Mouse (Mus musculus) MEL (cell line): ENCODE data around the gene Vcp. TPM values are rescaled to one million over a fixed set of nuclear protein-coding genes. Genes with fewer than 3 reads are reported as not detected.

Experiments used
- DNase-seq: peaks from one replicate; pipeline ENCODE4 v3.0.0; 2011; ENCODE audit warnings: low read depth, low spot score
- H3K27ac ChIP-seq: 2 replicates; pipeline ENCODE4 v1.5.1; 2012; ENCODE audit warnings: low read depth, mild to moderate bottlenecking, control low read depth, low read length, moderate library complexity; ENCODE audit not compliant: control insufficient read depth
- H3K27me3 ChIP-seq, 2 experiments: fragments of 150-350 bp in 1 of 2; sonication (generic) in 1 of 2; 2 replicates each; pipeline ENCODE4 v1.6.1; 2012; ENCODE audit warnings: low read length in 2 of 2, mild to moderate bottlenecking in 2 of 2, improper control_type of control experiment in 1 of 2, moderate library complexity in 1 of 2; ENCODE audit not compliant: insufficient read depth in 2 of 2, control insufficient read depth in 1 of 2
- H3K36me3 ChIP-seq, 2 experiments: 2 replicates each; pipeline ENCODE4 v1.6.1; 2012 to 2014; ENCODE audit warnings: low read length in 2 of 2, improper control_type of control experiment in 1 of 2, inconsistent platforms in 1 of 2, mild to moderate bottlenecking in 1 of 2; ENCODE audit not compliant: insufficient read depth in 2 of 2, control insufficient read depth in 1 of 2
- H3K4me1 ChIP-seq, 2 experiments: fragments of 150-350 bp in 1 of 2; sonication (generic) in 1 of 2; 2 replicates each; pipeline ENCODE4 v1.6.1; 2012; ENCODE audit warnings: low read length in 2 of 2, improper control_type of control experiment in 1 of 2, mild to moderate bottlenecking in 1 of 2; ENCODE audit not compliant: insufficient read depth in 2 of 2, control insufficient read depth in 1 of 2
- H3K4me3 ChIP-seq, 2 experiments: fragments of 150-350 bp in 1 of 2; sonication (generic) in 1 of 2; 2 replicates each; pipeline ENCODE4 v1.5.1; 2012; ENCODE audit warnings: low read depth in 2 of 2, low read length in 2 of 2, mild to moderate bottlenecking in 2 of 2, moderate library complexity in 2 of 2, control low read depth in 1 of 2, improper control_type of control experiment in 1 of 2; ENCODE audit not compliant: control insufficient read depth in 1 of 2, insufficient read depth in 1 of 2
- H3K79me2 ChIP-seq: 2 replicates; pipeline ENCODE4 v1.6.1; 2012; ENCODE audit warnings: mild to moderate bottlenecking, low read length, moderate library complexity; ENCODE audit not compliant: control insufficient read depth, poor library complexity, insufficient read depth
- H3K9ac ChIP-seq: 2 replicates; pipeline ENCODE4 v1.6.1; 2012; ENCODE audit warnings: low read depth, mild to moderate bottlenecking, control low read depth, low read length, moderate library complexity; ENCODE audit not compliant: control insufficient read depth, poor library complexity, severe bottlenecking
- H3K9me3 ChIP-seq: fragments of 150-350 bp; sonication (generic); replicated peaks from 2 replicates; pipeline ENCODE4 v1.6.1; 2012; ENCODE audit warnings: mild to moderate bottlenecking, low read length, improper control_type of control experiment, moderate library complexity; ENCODE audit not compliant: insufficient read depth
- BHLHE40 ChIP-seq: IDR thresholded peaks from 2 replicates; pipeline ENCODE4 v1.6.1; 2012; ENCODE audit warnings: low read depth, mild to moderate bottlenecking, inconsistent platforms, low read length, improper control_type of control experiment, borderline replicate concordance
- CHD1 ChIP-seq: IDR thresholded peaks from 2 replicates; pipeline ENCODE4 v1.6.1; 2012; ENCODE audit warnings: low read depth, mild to moderate bottlenecking, inconsistent platforms, low read length, improper control_type of control experiment
- CHD2 ChIP-seq: IDR thresholded peaks from 2 replicates; pipeline ENCODE4 v1.6.1; 2011; ENCODE audit warnings: low read length, improper control_type of control experiment
- CTCF ChIP-seq, 3 experiments: IDR thresholded peaks in 2 of 3; conservative IDR thresholded peaks in 1 of 3; 2 replicates each; pipeline ENCODE4 v1.5.1; 2011 to 2012; ENCODE audit warnings: low read length in 3 of 3, low read depth in 2 of 3, mild to moderate bottlenecking in 2 of 3, improper control_type of control experiment in 1 of 3, inconsistent platforms in 1 of 3, mixed read lengths in 1 of 3, moderate library complexity in 1 of 3; ENCODE audit not compliant: control insufficient read depth in 1 of 3, insufficient read depth in 1 of 3, poor library complexity in 1 of 3, severe bottlenecking in 1 of 3
- E2F4 ChIP-seq: IDR thresholded peaks from 2 replicates; pipeline ENCODE4 v1.6.1; 2011; ENCODE audit warnings: low read depth, low read length, improper control_type of control experiment, borderline replicate concordance
- ELF1 ChIP-seq: IDR thresholded peaks from 2 replicates; pipeline ENCODE4 v1.6.1; 2014; ENCODE audit warnings: low read depth, mild to moderate bottlenecking, inconsistent platforms, low read length, improper control_type of control experiment, moderate library complexity
- EP300 ChIP-seq, 2 experiments: IDR thresholded peaks; 2 replicates each; pipeline ENCODE4 v1.6.1; 2011; ENCODE audit warnings: improper control_type of control experiment in 2 of 2, low read length in 2 of 2, low read depth in 1 of 2, mild to moderate bottlenecking in 1 of 2
- ETS1 ChIP-seq: IDR thresholded peaks from 2 replicates; pipeline ENCODE4 v1.6.1; 2012; ENCODE audit warnings: low read depth, mild to moderate bottlenecking, inconsistent platforms, low read length, improper control_type of control experiment, moderate library complexity
- GABPA ChIP-seq: IDR thresholded peaks from 2 replicates; pipeline ENCODE4 v1.6.1; 2012; ENCODE audit warnings: low read depth, mild to moderate bottlenecking, inconsistent platforms, low read length, improper control_type of control experiment, moderate library complexity
- HCFC1 ChIP-seq: IDR thresholded peaks from 2 replicates; pipeline ENCODE4 v1.6.1; 2012; ENCODE audit warnings: low read depth, mild to moderate bottlenecking, inconsistent platforms, low read length, improper control_type of control experiment, moderate library complexity
- MAFK ChIP-seq: IDR thresholded peaks from 2 replicates; pipeline ENCODE4 v1.6.1; 2011; ENCODE audit warnings: low read depth, mild to moderate bottlenecking, low read length, improper control_type of control experiment, borderline replicate concordance
- MAX ChIP-seq: IDR thresholded peaks from 2 replicates; pipeline ENCODE4 v1.6.1; 2011; ENCODE audit warnings: low read length, improper control_type of control experiment
- MAZ ChIP-seq: IDR thresholded peaks from 2 replicates; pipeline ENCODE4 v1.6.1; 2012; ENCODE audit warnings: low read depth, mild to moderate bottlenecking, inconsistent platforms, low read length, improper control_type of control experiment
- MEF2A ChIP-seq: IDR thresholded peaks from 2 replicates; pipeline ENCODE4 v1.6.1; 2014; ENCODE audit warnings: low read depth, mild to moderate bottlenecking, inconsistent platforms, low read length, improper control_type of control experiment; ENCODE audit not compliant: poor library complexity, insufficient replicate concordance, severe bottlenecking; ENCODE audit errors: extremely low read depth
- MXI1 ChIP-seq: IDR thresholded peaks from 2 replicates; pipeline ENCODE4 v1.6.1; 2011; ENCODE audit warnings: mild to moderate bottlenecking, low read depth, low read length, improper control_type of control experiment
- MYB ChIP-seq: IDR thresholded peaks from 2 replicates; pipeline ENCODE4 v1.6.1; 2011; ENCODE audit warnings: mild to moderate bottlenecking, low read depth, low read length, improper control_type of control experiment
- MYC ChIP-seq: IDR thresholded peaks from 2 replicates; pipeline ENCODE4 v1.6.1; 2011; ENCODE audit warnings: low read depth, mild to moderate bottlenecking, low read length, improper control_type of control experiment, moderate library complexity
- NELFE ChIP-seq: IDR thresholded peaks from 2 replicates; pipeline ENCODE4 v1.6.1; 2011; ENCODE audit warnings: low read depth, low read length, improper control_type of control experiment
- NRF1 ChIP-seq: IDR thresholded peaks from 2 replicates; pipeline ENCODE4 v1.6.1; 2014; ENCODE audit warnings: low read depth, mild to moderate bottlenecking, inconsistent platforms, low read length, improper control_type of control experiment, moderate library complexity; ENCODE audit not compliant: poor library complexity, insufficient read depth, severe bottlenecking
- POLR2A ChIP-seq, 2 experiments: IDR thresholded peaks; 2 replicates each; pipeline ENCODE4 v1.6.1; 2011 to 2012; ENCODE audit warnings: low read length in 2 of 2, mild to moderate bottlenecking in 2 of 2, control low read depth in 1 of 2, improper control_type of control experiment in 1 of 2, low read depth in 1 of 2, moderate library complexity in 1 of 2; ENCODE audit not compliant: control insufficient read depth in 1 of 2, insufficient read depth in 1 of 2, poor library complexity in 1 of 2
- POLR2AphosphoS2 ChIP-seq: IDR thresholded peaks from 2 replicates; pipeline ENCODE4 v1.6.1; 2011; ENCODE audit warnings: low read length, improper control_type of control experiment
- POLR2AphosphoS5 ChIP-seq: IDR thresholded peaks from 2 replicates; pipeline ENCODE4 v1.6.1; 2012; ENCODE audit warnings: low read depth, borderline replicate concordance, mild to moderate bottlenecking, inconsistent platforms, low read length, moderate library complexity, mixed read lengths
- RAD21 ChIP-seq: IDR thresholded peaks from 2 replicates; pipeline ENCODE4 v1.6.1; 2011; ENCODE audit warnings: mild to moderate bottlenecking, low read depth, low read length, improper control_type of control experiment
- RCOR1 ChIP-seq: IDR thresholded peaks from 2 replicates; pipeline ENCODE4 v1.6.1; 2012; ENCODE audit warnings: low read depth, mild to moderate bottlenecking, inconsistent platforms, low read length, improper control_type of control experiment
- SIN3A ChIP-seq: IDR thresholded peaks from 2 replicates; pipeline ENCODE4 v1.6.1; 2012; ENCODE audit warnings: low read length, improper control_type of control experiment, inconsistent platforms
- SMC3 ChIP-seq: IDR thresholded peaks from 2 replicates; pipeline ENCODE4 v1.6.1; 2011; ENCODE audit warnings: low read depth, low read length, improper control_type of control experiment
- TAL1 ChIP-seq: IDR thresholded peaks from 2 replicates; pipeline ENCODE4 v1.6.1; 2012; ENCODE audit warnings: mild to moderate bottlenecking, inconsistent platforms, low read length, moderate library complexity, mixed read lengths
- TBP ChIP-seq: IDR thresholded peaks from 2 replicates; pipeline ENCODE4 v1.8.0; 2011; ENCODE audit warnings: low read depth, low read length, improper control_type of control experiment
- TCF12 ChIP-seq: IDR thresholded peaks from 2 replicates; pipeline ENCODE4 v1.6.1; 2014; ENCODE audit warnings: low read depth, mild to moderate bottlenecking, inconsistent platforms, low read length, improper control_type of control experiment, moderate library complexity
- UBTF ChIP-seq: IDR thresholded peaks from 2 replicates; pipeline ENCODE4 v1.6.1; 2012; ENCODE audit warnings: low read depth, mild to moderate bottlenecking, inconsistent platforms, low read length, improper control_type of control experiment, moderate library complexity, borderline replicate concordance; ENCODE audit not compliant: insufficient read depth
- ZC3H11A ChIP-seq: IDR thresholded peaks from 2 replicates; pipeline ENCODE4 v1.6.1; 2012; ENCODE audit warnings: low read depth, mild to moderate bottlenecking, inconsistent platforms, low read length, improper control_type of control experiment
- ZMIZ1 ChIP-seq: IDR thresholded peaks from 2 replicates; pipeline ENCODE4 v1.6.1; 2012; ENCODE audit warnings: low read depth, mild to moderate bottlenecking, inconsistent platforms, low read length, improper control_type of control experiment, moderate library complexity
- ZNF384 ChIP-seq: IDR thresholded peaks from 2 replicates; pipeline ENCODE4 v1.6.1; 2012; ENCODE audit warnings: low read depth, mild to moderate bottlenecking, inconsistent platforms, low read length, improper control_type of control experiment
- polyA plus RNA-seq, 2 experiments: library from polyadenylated mRNA; stranded (reverse) in 1 of 2; unstranded in 1 of 2; fragments of >175 nt in 1 of 2; fragments of >200 nt in 1 of 2; gene quantifications; 2 replicates each; pipeline versions ENCODE4 v1.2.1 to v1.2.4; 2012; ENCODE audit warnings: low replicate concordance in 2 of 2, low read depth in 1 of 2; ENCODE audit not compliant: insufficient read length in 2 of 2, insufficient read depth in 1 of 2, missing spikeins in 1 of 2
- total RNA-seq: library from RNA; depleted of rRNA; stranded (reverse); fragments of 300-350 nt; gene quantifications from 2 replicates; pipeline ENCODE4 v1.2.3, GENCODE M21; 2012

The Vcp gene
- total and polyA plus RNA-seq, 3 experiments: 264 to 792 (median 420) TPM

DNA sequence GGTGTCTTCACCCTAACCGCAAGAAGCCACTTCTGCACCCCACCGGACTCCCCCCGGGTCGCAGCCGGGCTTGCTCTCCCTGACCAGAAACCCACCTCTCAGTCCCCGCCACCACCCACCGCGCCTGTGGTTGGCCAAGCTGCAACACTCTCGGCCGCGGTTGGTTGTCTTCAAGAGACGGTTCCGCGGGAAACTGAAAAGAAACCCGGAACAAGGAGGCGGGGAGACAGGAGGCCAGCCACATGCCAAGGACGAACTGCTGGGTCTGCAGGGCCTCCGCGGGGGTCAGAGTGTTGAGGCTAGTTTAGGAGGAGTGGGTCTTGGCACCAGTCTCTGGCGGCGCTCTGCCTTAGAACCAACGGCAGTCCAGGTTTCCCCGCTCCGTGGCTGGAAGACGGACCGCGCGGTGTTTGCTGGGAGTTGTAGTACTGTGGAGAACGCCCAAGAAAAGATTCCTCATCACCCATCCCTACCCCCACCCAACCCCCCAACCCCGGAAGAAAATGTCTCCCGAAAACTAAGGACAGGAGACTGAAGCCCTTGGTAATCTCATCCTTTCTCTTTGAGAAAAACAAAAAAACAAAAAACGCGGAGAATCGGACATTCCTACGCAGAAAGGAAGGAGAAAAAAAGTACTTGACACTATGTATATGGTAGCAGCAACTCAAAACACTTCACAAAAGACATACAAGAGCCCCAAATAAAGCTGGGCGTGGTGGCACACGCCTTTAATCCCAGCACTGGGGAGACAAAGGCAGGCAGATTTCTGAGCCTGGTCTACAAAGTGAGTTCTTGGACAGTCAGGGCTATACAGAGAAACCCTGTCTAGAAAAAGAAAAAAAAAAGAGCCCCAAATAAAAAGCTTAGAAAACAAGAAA, 10.1 kb upstream of the Vcp start, which contains the start of gene Fancg:
TSS of gene Fancg (minus strand) at position 346 of the 878 bp plus-strand sequence.
- peak within 1 kb of the TSS; percentile 98 for H3K9ac ChIP-seq
- H3K4me3 ChIP-seq: peak within 1 kb of the TSS; percentile 87 to 99
- peaks cover 3 to 11% of the 10 kb centered on the region in 2 experiments; a peak in 3 of 4 replicates for H3K4me1 ChIP-seq
- H3K79me2 ChIP-seq: peaks cover 1% of the 10 kb centered on the region; the same call in 1 of the 2 replicates
- TF ChIP-seq SIN3A: peak; percentile 72
- TF ChIP-seq SMC3: no peak
- TF ChIP-seq BHLHE40: no peak
- peak; percentile 83 for TF ChIP-seq ELF1
- 0 out of 2 replicates have a peak, but pooled peaks have one; percentile 39 for TF ChIP-seq GABPA
- TF ChIP-seq MYB: no peak
- no peak for TF ChIP-seq CTCF (IDR thresholded peaks at IDR 0.05 in 2 of 3, conservative IDR thresholded peaks at IDR 0.05 in 1 of 3; ENCODE audit: control insufficient read depth in 1 of 3, insufficient read depth in 1 of 3, low read depth in 2 of 3, low read length in 3 of 3, poor library complexity in 1 of 3, severe bottlenecking in 1 of 3)
- peak; percentile 63 for TF ChIP-seq MXI1
- no peak for TF ChIP-seq RAD21
- no peak for TF ChIP-seq RCOR1
- TF ChIP-seq NELFE: peak; percentile 46; the same call in 1 of the 2 replicates
- peak; percentile 61; the same call in 1 of the 2 replicates for TF ChIP-seq CHD2
- TF ChIP-seq UBTF: no peak
- TF ChIP-seq MEF2A: no peak
- TF ChIP-seq POLR2A (IDR thresholded peaks at IDR 0.05; ENCODE audit: control insufficient read depth in 1 of 2, insufficient read depth in 1 of 2, low read depth in 1 of 2, low read length in 2 of 2, poor library complexity in 1 of 2): peak; percentile 66 to 67
- TF ChIP-seq EP300 (IDR thresholded peaks at IDR 0.05; ENCODE audit: low read depth in 1 of 2, low read length in 2 of 2): no peak
- TF ChIP-seq MAZ: peak; percentile 62; the same call in 1 of the 2 replicates
- TF ChIP-seq MYC: peak; percentile 29; the same call in 1 of the 2 replicates
- TF ChIP-seq CHD1: no peak
- TF ChIP-seq TBP: 0 out of 2 replicates have a peak, but pooled peaks have one; percentile 11
- TF ChIP-seq MAX: no peak; the same call in 1 of the 2 replicates
- 0 out of 2 replicates have a peak, but pooled peaks have one; percentile 16 for TF ChIP-seq TCF12
- no peak for TF ChIP-seq ZMIZ1
- no peak for TF ChIP-seq NRF1
- no peak for TF ChIP-seq MAFK
- TF ChIP-seq POLR2AphosphoS2: no peak
- peak; percentile 51; the same call in 1 of the 2 replicates for TF ChIP-seq ZNF384
- TF ChIP-seq HCFC1: peak; percentile 94
- no peak for TF ChIP-seq ZC3H11A
- TF ChIP-seq E2F4: peak; percentile 75; the same call in 1 of the 2 replicates
- no peak for TF ChIP-seq POLR2AphosphoS5
- no peak for TF ChIP-seq TAL1
- no peak for TF ChIP-seq ETS1
- TF ChIP-seq, all 39 proteins: peak for 14
- Histone ChIP-seq H3K9me3 (no peaks in the 10 kb centered on the region), H3K27ac (peak within 1 kb of the TSS; percentile 90), H3K36me3 (peaks cover 0 to 3% of the 10 kb centered on the region in 2 experiments; a peak in 1 of 4 replicates), H3K27me3 (no peaks in the 10 kb centered on the region)
- peak; percentile 92 for DNase-seq
